Mouse (Mus musculus): ENCODE data around the gene Klhdc4. TPM values are rescaled to one million over a fixed set of nuclear protein-coding genes. Genes with fewer than 3 reads are reported as not detected.

The Klhdc4 gene
- total RNA-seq (2021): 10 to 100 TPM; 24.2 to 31.2 TPM

- peak; percentile 83 to 89 for DNase-seq (ENCODE audit: extremely low spot score in 1 of 2, low spot score in 1 of 2)
These were observed at the start of gene Klhdc4 for GRCm38 (mm10) chr8:121829048-121829776. Gene Klhdc4, minus strand, starts transcription at chr8:121829569.

DNA sequence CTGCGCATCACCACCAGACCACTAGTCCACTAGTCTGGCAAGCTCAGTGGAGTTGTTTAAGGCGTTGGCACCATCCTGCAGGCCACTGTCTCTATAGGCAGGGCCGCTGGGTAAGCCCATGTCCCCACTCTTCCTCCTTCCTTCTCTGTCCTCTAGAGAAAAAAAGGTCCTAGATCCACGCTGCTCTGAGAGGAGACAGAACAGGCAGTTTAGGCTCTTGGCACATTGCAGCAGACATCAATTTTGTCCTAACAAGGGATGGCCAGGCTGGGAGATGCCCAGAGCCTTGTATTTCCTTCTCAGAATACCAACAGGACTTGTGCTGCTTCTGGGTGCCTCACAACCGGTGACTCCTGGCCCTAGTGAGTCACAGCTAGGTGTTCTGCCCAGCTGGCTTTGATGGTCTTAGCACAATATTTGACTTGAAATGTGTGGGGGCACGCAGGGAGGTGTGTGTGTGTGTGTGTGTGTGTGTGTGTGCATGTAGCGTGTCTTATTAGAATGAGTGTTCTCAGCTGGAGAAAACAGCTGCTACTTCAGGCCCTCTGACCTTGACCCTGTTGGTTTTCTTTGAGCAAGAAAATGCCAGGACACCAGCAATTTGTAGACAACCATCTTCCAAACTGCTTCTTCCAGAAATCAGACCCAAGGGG, 48.6 kb upstream of the Klhdc4 start:
- no peak for DNase-seq (ENCODE audit: extremely low spot score in 1 of 2, low spot score in 1 of 2)

DNA sequence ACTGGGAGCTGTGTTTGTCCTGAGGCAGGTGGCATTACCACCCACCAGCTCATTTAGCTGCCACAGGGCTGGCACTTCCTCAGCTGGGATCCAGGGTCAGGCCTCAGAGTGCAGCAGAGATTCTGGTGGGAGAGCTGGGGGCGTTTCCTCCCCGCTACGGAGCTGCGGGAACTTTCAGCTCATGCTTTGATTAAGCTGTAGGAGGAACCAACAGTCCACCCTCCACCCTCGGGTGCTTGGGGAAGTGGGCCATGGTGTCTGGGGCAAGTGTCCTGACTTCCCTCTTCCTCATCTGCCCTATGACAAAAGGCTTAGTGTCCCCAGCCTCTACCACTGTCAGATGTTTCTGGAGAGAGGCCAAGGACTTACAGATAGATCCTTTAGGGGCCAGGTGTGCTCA, 47.8 kb upstream of the Klhdc4 start:
- no peak for DNase-seq (ENCODE audit: extremely low spot score in 1 of 2, low spot score in 1 of 2)

GRCm38 (mm10) chr8:121875517-121875916, 46.1 kb upstream of the Klhdc4 start:
- DNase-seq (ENCODE audit: extremely low spot score in 1 of 2, low spot score in 1 of 2): no peak

DNA sequence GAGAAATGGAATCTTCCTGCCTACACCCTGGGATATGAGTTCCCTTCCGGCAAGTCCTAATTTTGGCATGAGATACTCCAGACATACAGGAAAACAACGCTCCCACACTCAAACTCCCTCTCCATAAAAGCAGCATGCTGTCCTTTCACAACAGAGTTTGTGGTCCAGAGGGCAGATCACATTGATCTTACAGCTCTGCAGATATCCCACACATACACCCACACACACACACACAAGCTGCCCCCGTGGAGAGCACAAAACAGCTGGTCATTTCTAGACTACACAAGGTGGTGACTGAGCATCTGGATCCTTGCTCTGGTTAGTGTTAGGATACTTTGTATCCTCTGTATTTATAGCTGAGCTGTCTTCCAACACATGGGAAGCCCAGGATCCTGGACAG, 45.7 kb upstream of the Klhdc4 start:
- no peak for DNase-seq (ENCODE audit: extremely low spot score in 1 of 2, low spot score in 1 of 2)

DNA sequence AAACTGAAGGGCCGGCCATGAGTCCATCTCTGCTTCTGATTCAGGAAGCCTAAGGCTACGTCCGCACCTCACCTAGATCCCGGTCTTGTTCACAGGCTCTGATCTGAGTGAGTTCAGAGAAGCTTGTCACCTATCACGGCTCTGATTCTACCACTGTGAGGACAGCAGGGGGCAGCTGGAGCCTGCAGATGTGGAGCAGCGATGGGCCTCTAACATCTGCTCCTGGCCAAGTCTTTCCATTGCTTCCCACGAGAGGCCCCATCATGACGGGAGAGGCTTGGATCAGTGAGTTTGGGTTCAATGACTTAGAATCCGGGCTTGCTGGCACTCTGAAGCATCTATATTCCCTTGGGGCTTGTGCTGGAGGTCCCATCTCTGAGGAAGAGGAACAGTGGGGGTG, 44.7 kb upstream of the Klhdc4 start:
- no peak for DNase-seq (ENCODE audit: extremely low spot score in 1 of 2, low spot score in 1 of 2)

DNA sequence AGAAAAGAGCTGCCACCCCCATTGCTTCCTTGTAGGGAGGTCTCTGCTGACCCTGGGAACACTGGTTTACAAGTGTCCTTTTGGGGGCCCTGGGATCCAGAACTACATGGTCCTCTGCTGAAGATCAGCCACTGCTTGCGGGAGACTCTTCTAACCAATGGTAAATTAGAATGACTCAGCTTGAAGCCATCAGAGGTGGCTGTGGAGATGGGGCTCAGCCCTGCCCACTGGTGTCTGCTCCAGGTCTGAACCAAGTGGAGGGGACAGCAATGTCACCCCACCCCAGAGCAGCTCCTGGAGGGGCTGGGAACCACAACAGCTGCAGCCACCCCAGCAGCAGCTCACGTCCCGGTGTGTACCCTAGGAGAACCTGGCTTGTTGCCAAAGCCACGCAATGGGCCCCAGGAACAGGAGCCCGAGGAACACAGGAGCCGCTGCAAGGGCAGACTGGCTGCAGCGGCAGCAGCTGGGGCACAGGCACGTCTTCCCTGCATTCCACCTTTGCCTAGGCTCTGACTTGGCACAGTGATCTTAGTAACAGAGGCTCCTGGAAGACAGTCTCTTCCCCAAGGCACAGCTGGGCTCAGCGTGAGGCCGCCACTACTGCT, 42.6 kb upstream of the Klhdc4 start:
- DNase-seq (ENCODE audit: extremely low spot score in 1 of 2, low spot score in 1 of 2): no peak

DNA sequence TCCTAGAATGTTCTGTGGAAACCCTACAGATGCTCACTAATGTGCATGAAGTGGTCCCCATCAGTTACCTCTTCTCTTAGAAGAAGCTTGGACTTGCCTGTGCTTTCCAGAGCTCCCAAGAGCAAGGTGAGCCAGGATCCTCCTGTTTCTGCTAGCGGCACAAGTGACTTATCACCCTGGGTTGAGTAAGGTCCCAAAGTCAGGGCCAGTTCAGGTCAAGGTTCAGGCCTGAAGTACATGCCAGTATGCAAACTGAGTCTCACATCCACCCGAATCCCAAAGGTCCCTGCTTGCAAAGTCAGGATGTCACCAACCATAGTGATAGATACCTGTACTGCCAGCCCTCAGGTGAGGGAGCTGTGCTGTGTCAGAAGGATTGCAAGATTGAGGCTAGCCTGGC, 40.8 kb upstream of the Klhdc4 start:
- no peak for DNase-seq (ENCODE audit: extremely low spot score in 1 of 2, low spot score in 1 of 2)

DNA sequence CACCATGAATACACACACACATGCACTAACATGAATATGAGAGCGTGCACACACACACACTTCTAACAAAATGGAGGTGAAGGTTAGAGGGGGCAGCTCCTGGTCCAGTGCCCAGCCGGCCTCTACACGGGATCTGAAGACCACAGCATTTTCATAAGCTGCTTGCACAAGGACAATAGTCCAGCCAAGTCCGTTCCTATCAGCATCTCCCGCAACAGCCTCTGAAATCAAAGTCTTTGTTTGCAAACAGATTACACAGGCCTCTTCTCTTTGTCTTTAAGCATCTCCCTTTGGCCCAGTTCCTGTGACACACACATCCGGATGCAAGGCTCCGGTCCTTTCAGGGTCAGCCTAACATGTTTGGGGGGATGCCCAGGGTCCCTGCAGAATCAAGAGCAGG, 39.5 kb upstream of the Klhdc4 start:
- no peak for DNase-seq (ENCODE audit: extremely low spot score in 1 of 2, low spot score in 1 of 2)

GRCm38 (mm10) chr8:121868196-121868595, 38.8 kb upstream of the Klhdc4 start:
- no peak for DNase-seq (ENCODE audit: extremely low spot score in 1 of 2, low spot score in 1 of 2)

GRCm38 (mm10) chr8:121865356-121865755, 36.0 kb upstream of the Klhdc4 start:
- DNase-seq (ENCODE audit: extremely low spot score in 1 of 2, low spot score in 1 of 2): no peak

DNA sequence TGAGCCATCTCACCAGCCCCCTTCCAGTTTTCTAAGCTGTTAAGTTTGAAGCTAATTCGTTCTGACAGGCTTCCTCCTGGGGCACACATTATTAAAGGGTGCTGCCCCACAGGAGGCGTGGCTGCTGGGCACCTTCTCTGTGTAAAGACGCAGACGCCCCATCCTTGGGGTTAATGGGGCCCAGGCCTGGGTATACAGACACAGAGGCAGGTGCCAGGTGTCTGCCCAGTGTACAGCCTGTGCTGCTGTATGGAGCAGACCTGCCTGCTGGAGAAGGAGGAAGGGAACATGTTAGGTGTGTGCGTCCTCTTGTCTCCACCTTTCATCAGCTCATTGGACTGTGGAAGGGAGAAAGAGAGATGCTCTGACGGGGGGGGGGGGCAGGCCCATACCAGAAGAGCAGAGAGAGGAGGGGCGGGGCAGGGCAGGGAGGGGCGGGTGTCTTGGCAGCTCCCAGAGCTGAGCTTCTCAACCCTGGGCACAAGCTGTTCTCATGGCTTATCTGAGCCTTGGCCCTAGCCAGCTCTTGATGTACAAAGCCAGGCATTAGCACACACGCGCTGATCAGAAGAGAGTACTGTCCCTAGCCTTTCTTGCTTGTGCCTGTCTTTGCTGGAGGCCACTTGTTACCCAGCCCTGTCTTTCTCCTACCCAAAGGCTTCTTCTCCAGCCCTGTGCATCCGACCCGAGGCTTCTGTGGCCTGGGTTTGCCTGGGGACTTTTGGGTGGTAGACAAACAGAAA, 32.6 kb upstream of the Klhdc4 start:
- DNase-seq (ENCODE audit: extremely low spot score in 1 of 2, low spot score in 1 of 2): no peak

- no peak for DNase-seq (ENCODE audit: extremely low spot score in 1 of 2, low spot score in 1 of 2)
These were observed 31.9 kb upstream of the Klhdc4 start for GRCm38 (mm10) chr8:121861276-121861675.

- DNase-seq (ENCODE audit: extremely low spot score in 1 of 2, low spot score in 1 of 2): no peak
These were observed 28.4 kb upstream of the Klhdc4 start for GRCm38 (mm10) chr8:121857747-121858146.

DNA sequence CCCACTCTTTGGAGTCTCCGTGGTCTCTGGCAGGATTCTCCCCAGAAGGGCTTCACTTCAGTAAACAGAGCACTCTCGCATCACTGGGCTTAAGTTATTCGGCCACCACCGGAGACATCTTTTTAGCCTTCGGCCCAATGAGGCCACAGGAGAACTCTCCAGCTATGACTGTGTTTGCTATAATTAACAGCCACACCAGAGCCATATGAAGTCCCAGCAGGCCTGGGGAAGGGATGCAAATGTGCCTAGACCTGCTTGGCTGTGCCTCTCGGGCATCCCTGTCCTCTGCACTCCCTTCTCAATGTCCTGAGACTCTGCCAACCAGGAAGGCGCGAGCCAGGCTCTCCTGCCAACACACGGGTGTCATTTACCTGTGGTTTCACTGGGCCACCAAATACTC, 28.0 kb upstream of the Klhdc4 start:
- DNase-seq (ENCODE audit: extremely low spot score in 1 of 2, low spot score in 1 of 2): no peak

GRCm38 (mm10) chr8:121856071-121856746, 26.8 kb upstream of the Klhdc4 start:
- DNase-seq (ENCODE audit: extremely low spot score in 1 of 2, low spot score in 1 of 2): no peak

DNA sequence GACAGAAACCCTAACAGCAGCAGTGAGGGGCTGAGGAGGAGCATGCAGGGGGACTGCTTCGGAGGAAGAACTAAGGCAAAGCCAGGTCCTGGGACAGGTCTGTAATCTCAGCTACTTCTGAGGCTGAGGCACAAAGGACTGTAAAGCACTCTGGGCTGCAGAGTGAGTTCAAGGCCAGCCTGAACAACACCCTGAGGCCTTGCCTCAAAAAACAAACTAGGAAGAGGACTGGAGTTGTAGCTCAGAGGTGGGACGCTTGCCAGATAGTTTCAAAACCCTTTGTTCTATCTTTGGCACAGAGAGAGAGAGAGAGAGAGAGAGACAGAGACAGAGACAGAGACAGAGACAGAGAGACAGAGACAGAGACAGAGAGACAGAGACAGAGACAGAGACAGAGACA, 24.2 kb upstream of the Klhdc4 start:
- no peak for DNase-seq (ENCODE audit: extremely low spot score in 1 of 2, low spot score in 1 of 2)

DNA sequence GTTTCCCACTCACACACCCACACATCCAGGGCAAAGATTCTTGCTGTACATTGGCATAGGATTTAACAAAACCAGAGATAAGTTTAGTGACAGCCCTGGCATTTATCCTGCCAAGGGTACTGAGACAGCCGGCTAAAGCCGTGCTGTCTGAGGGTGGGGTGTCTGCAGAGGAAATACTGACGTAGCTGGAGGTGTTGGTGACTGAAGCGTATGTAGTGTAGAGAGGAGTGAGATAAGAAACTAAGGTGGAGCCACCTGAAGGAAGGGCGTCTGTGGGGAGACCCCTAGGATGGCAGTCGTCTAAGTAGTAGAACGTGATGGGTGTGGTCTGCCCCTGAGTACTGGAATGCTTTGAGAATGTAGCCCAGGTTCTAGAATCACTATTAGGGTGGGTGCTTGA, 23.1 kb upstream of the Klhdc4 start:
- DNase-seq (ENCODE audit: extremely low spot score in 1 of 2, low spot score in 1 of 2): no peak

- DNase-seq (ENCODE audit: extremely low spot score in 1 of 2, low spot score in 1 of 2): no peak
These were observed 22.3 kb upstream of the Klhdc4 start for GRCm38 (mm10) chr8:121851716-121852115.

DNA sequence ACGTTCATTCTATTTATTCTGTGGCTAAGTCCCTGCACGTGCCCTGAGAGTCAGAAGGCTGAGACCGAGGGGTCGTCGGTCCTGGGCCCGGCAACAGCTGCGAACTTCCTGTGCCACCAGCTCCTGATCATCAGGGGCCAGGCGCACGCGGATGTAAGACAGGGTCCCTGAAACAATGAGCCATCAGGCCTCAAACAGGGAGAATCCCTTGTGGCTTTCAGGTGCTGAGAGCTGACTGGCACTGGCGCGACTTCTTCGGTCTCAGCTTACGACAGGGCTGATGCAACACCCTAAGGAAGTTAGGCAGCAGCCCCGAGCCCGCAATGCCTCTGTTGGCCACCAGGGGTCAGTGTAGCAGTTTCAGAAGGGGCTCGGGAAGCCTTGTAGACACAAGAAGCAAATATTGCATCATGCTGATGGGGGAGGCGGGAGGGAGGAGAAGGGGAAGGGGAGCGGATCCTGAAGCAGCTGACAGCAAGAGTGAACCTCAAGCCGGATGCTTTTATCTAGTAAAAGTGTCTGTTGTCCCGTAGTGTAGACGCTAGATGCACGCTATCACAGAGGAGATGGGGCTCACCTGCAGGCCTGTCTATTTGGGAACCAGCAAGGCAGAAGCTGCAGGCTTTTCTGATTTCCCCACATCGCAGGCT, 21.6 kb upstream of the Klhdc4 start:
- peak; percentile 99 to 100 for DNase-seq (ENCODE audit: extremely low spot score in 1 of 2, low spot score in 1 of 2)
